Mouse (Mus musculus): Measurements from ENCODE around the gene Ppp1r3e.

Ppp1r3e gene

DNA sequence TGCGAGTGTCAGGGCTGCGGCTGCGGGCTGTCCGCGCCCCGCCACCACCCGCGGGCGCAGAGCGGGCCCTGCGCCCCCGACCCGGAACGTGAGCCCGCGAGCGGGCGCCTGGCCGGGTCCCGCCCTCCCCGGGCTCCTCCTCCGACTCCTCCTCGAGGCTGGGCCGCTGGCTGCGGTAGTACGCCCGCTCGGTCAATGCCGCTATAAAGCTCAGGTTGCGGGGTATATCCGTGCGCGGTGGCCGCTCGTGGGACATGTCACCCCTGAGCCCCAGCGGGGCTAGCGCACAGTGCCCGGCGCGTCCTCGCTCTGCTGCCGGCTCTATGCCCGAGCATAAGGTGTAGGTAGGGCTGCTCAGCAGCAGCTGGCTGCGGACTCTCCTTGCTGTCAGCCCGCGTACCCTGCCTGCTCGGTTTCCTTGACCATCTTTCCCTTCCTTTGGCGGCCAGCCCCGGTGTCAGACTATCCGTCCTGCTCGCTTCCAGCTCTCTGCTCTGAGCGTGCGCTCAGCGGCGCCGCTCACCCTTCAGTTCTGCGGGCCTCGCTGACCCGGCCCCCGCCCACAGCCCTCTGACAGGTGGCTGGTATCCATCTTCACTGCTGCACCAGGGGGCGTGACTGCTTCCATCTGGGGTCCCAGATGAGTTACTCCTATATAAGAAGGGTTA is at the start of gene Ppp1r3e:
Gene Ppp1r3e (minus strand): TSS at position 503 of the 668 bp plus-strand sequence.
- DNase-seq (ENCODE audit: low read depth, low spot score) = peak; percentile 26

DNA sequence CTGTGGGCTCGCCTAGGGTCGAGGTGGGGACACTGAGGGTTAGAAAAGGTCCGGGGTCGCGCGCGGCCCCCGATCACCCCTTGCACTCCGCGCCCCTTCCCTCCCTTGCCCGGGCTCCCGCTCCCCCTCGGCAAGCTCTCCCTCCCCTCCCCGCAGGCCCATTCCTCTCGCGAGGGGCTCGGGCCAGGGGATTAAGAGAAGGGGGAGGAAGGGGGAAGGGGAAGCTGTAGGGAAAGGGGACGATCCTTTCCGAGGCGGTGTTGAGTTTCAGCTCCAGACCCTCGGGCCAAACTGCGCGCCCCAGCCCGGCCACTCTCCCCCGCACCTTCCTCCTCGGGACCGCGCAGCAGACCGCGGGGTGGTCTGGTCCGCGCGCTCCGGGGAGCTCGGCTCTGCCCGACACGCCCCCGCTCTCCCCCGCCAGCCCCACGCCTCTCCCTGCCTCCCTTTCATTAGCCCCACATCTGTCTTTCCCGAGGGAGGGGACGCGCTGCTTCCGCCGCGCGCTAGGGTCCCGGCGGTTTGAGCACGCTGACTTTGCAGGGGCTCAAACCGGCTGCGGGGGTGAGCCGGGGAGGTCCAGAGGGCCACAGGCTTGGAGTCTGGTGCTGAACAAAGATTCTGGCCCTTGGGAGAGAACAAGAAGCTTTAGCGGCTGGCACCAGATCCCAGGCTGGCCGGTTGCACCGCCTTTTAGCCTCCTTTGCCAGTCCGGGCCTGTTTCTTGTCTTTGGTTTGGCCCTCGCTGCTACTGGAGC is 49.2 kb upstream of the Ppp1r3e start:
- no peak for DNase-seq (ENCODE audit: low read depth, low spot score)

DNA sequence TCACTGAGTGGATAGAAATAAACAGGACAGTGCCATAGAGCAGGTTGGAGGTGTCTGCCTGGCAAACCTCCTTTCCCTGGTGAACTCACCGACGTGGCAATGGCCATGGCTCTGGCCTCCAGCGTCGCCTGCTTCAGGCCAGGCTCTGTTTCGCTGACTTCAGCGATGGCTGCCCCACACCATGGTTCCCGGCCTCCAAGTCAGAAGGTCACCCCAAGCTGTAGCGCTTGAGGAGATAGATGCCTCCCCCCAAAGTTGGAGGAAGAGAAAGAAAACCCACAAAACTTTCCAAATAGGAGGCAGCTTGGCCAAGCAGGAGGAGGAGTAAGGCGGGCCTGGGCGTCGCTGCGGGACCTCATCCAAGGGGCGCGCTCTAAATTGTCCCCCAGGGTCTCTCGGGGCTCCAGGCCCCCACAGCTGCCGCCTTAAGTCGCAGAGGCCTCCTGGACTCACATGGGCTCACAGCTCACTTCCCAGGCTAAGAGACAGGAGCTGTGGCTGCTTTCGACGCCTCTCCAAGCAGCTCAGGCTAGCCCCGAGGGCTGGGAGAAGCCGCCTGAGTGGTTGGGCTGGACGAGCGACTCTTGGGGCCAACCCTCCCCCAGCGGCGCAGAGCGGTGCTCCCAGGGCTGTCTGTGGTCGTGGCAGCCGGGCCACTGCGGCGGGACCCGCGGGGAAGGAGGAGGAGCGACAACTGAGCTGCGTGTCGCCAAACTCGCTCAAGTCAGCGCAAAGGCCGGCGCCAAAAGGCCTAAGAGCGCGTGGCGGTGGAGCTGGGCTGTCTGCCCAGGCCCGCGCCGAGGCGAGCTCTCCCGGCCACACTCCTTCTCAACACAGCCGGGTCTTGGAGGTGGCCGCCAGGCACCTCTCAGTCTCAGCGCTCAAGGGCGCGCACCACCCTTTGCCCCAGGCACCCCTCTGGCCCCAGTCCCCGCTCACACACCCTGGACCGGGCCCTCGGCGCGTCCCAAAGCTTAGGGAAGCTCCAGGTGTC is 48.3 kb upstream of the Ppp1r3e start, which contains the start of gene Efs:
Gene Efs (minus strand): TSS at position 778 of the 994 bp plus-strand sequence.
- no peak for DNase-seq (ENCODE audit: low read depth, low spot score)

DNA sequence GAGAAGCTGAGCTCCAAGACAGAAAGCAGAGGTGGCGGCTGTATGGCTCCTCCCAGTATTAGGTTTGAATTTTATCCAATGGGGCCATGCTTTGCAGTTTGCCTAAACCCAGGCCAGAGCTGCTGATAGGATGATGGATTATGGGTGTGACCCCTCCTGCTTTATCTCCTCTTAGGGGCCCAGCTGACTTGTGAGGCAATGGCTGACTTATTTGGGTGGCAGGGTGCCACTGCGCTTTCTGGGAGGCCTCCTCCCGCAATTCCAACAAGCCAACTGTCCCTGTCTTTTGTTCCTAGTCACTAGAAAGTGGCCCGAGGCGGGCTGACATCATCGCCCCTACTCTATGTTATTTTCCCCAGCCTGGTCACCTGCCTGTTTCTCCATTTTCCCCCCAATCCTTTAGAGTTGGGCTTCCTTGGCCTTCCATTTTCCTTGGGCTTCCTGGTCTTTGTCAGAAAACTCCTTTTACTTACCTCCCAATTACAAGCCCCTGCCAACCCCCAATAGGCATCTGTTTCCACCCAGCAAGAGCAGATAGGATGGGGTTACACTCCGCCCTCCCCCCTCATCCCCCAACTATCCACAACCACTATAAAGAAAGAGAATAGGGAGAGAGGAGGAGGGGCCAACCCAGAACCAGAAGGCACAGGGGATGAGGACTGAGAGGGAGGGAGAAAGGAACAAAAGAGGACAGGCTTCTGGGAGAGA is 47.4 kb upstream of the Ppp1r3e start:
- DNase-seq (ENCODE audit: low read depth, low spot score) = no peak

DNA sequence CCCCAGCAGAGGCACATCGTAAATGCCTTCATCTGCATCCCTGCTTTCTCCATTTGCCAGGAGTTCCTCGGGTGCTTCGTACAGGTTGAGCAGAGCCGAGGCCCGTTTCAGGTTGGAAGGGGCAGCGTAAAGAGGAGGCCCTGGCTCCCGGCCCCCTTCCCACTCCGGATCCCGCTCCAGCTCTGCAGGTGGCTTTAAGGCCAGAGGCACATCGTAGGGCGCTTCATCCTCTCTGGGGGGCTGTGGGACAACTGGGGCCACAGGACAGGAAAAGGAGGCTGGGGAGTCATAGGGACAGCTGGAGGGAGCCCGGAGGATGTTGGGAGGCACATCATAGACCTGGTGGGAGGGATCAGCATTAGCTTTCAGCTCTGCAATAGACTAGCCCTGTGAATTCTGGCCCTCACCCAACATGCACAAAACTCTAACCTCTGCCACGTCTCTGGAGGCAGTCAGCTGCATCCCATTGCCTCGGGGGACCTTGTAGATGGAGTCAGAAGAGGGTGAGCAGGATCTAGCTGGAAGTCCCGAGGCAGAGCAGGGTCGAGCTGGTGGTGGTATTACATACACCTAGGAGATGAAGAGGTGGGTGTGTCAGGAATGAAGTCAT is 42.8 kb upstream of the Ppp1r3e start:
- no peak for DNase-seq (ENCODE audit: low read depth, low spot score)

DNA sequence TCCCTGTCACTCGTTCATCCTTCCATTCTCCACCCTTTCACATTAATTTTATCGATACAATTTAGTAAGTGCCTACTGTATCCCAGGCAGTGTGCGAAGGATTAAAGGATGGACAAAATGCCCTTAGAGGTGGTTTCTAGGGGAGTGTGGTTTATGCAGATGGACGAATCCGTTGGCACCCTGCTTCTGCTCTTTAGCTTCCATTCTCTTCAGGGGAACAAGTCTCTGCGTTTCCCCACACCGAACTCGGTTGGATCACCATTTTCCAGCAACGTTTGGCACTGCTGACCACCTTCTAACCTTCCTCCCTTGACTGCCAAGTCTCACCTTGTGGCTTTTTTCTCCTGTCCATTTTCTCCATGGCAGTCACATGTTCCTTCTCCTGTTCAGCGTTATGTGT is 36.0 kb upstream of the Ppp1r3e start:
- no peak for DNase-seq (ENCODE audit: low read depth, low spot score)

DNA sequence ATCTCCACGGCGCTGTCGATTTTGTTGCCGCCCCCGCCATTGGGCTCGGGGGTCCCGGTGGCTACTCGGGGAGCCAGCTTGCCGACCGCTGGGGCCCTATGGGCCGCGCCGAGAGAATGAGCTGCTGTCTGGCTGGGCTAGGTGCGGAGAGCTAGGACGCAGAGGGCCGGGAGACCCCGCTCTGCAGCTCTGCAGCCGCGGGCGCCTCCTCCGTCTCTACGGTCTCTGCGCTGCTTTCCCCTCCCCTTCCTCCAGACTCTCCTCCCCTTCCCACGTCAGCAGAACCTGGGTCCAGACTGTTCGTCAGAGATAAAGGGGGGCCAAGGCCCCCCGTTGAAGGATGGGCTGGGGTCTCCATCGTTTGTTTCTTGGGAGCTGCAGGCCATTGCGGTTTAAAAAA is 35.5 kb upstream of the Ppp1r3e start, which contains the start of gene Slc22a17:
Gene Slc22a17 (minus strand): TSS at position 247 of the 400 bp plus-strand sequence.
- no peak for DNase-seq (ENCODE audit: low read depth, low spot score)

DNA sequence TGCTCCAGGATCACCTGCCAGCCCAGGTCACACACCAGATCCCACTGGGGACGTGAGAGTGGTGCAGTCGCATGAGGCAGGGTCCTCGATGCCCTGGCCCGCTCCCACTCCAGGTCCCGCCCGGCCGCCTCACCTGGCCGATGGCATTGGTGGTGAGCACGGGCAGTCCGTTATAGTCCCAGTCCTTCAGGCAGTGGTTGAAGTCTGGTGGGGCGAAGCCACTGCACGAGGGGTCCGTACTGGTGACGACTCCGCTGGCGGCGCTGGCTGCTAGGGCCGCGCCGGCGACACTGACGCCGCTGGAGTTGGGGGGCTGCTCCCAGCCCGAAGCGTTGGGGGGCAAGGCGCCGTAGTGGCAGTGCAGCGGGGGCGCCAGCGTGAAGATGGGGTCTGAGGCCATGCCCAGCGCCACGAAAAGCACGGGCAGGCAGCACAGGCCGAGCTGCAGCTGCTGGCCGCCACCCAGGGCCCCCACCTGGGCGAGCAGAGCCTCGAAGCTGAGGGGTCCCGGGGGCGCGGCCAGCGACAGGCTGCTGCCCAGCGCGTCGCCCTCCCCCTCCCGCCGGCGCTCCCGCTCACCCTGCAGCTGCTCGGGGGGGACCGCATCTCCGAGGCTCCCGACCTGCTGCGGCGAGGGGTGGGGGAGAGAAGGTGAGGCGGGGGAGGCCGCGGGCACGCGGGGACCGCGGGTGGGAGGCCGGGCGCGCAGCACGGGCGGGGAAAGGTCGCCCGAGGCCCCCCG is 34.9 kb upstream of the Ppp1r3e start:
- DNase-seq (ENCODE audit: low read depth, low spot score) = no peak

DNA sequence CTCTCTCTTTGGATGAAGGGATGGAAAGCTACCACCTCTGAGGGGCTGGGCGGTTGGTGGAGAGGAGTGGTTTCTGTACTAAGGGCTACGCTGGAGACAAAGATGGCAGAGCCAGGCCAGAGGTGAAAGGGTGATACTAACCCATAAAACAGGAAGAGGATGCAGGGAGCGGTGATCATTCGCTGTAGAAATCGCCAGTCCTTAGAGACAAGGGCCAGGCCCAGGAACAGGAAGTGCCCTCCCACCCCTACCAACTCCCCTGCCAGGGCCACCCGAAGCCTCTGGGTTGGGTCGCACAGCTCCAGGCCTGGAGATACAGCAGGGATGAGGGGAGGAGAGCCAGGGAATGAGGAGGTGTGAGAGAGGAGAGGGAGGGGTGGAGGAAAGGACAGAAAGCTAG is 31.3 kb upstream of the Ppp1r3e start:
- DNase-seq (ENCODE audit: low read depth, low spot score) = no peak

DNA sequence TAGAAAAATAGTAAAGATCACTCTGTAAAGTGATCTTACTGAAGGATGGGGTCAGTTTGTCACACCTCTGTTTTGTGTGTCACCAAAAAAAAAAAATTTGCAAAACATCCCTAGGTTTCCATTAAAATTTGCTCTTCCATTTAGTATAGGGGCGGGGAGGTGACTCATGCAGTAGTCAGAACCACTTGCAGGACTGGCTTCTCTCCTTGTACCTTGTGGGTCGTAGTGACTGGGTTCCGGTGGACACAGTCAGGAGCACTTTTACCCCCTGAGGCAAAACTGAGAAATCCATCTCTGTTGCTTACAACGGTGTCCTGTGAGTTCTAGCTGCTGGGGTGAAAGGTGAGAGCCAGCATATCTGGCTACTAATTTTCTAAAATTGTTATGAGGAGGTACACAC is 26.3 kb upstream of the Ppp1r3e start:
- peak; percentile 72 for DNase-seq (ENCODE audit: low read depth, low spot score)

DNA sequence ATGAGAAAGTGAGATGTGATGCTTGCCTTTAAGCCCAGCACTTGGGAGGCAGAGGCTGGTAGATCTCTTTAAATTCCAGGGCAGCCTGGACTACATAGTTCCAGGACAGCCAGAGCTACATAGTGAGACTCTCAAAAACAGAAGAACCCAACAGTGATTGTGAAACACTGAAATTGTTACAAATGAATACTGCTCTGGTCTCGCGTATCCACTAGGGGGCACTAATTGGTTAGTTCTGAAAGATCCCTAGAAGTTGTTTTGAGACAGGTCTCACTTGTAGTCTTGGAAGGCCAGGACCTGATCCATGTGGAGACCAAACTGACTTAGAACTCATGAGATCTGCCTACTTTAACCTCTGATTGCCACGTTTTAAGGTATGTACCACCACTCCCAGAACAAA is 23.0 kb upstream of the Ppp1r3e start:
- peak; percentile 79 for DNase-seq (ENCODE audit: low read depth, low spot score)

DNA sequence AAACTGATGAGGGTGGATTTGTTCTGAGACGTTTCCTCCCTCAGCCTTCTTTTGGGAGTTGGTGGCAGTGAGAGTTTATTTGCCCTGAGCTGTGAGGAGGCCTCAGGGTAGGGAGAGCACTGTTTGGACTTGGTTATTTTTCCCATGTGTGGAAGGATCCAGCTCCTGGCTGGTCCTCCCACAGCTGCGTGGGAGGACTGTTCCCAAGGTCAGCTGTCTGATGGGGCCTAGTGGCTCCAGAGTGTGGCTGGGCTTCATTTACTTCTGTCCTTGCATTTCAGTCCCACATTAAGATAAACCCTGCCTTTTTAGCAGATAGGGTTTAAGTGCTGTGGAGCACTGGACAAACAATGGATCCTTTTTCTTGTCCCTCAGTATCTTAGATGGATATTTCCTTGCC is 20.1 kb upstream of the Ppp1r3e start:
- no peak for DNase-seq (ENCODE audit: low read depth, low spot score)

DNA sequence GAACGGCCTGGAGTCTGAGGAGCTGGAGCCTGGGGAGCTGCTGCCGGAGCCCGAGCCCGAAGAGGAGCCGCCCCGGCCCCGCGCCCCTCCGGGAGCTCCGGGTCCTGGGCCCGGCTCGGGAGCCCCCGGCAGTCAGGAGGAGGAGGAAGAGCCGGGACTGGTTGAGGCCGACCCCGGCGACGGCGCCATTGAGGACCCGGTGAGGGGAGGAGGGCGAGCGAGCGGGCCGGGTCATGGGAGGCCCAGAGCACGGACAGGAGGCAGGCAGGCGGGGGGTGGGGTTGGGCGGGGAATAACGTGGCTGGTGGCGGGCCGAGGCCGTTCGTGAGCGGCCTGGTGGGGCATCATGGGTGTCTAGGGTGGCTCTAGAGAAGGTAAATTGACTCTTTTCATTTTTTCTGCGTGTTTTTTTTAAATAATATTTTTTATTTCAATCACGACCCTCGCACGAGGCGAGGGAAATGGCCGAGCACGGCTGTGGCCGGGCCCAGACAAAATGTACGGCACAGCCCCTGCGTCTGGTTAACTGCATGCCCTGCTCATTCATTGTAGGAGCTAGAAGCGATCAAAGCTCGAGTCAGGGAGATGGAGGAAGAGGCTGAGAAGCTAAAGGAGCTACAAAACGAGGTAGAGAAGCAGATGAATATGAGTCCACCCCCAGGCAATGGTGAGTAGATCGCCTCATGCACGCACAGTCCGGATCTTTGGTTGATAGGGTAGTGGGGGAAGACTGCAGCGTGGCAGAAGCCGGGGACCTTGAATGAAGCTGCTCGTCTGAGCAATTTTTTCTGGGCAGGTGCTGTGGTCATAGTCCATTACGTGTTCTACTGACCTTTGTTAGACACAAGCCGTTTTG is 17.2 kb upstream of the Ppp1r3e start:
- DNase-seq (ENCODE audit: low read depth, low spot score) = peak; percentile 41

DNA sequence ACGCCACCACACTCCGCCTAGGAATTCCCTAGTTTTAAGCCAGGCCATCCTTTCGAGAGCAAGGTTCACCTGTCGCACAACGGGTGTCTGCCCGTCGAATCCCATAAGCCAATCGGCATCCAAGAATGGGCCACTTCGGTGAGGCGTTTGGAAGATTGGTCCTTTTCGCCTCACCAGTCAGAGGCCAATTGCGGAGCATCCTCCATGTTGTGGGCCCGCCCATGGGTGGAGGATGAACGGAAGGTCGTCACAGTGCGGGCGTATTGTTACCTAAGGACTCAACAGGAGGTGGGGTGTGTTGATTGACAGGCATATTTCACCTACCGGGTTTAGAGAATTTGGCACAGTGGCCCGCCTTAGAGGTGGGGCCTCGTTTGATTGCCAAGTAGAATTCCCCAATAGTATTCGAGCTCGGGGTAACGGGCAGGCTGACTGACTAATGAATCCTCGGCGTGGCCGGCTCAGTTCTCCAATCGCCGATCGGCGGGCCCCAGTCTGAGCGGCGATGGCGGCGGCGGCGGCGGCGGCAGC is 16.4 kb upstream of the Ppp1r3e start:
- DNase-seq (ENCODE audit: low read depth, low spot score) = peak; percentile 98

DNA sequence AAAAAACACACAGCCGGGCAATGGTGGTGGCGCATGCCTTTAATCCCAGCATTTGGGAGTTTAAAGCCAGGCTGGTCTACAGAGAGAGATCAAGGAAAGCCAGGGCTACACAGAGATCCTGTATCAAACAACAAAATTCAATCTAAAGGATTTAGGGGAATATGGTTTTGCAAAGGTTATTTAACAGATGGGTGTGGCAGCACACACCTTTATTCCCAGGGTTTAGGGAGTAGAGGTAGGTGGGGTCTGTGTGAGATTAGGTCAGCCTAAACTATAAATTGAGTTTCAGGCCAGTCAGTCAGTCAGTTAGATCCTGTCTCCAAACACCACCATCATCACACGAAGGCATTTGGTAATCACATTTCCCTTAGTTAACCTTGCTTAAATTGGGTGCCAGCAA is 14.8 kb upstream of the Ppp1r3e start, which contains the start of gene Pabpn1:
Gene Pabpn1 (plus strand): TSS at position 301 of the 400 bp plus-strand sequence.
- DNase-seq (ENCODE audit: low read depth, low spot score) = no peak

DNA sequence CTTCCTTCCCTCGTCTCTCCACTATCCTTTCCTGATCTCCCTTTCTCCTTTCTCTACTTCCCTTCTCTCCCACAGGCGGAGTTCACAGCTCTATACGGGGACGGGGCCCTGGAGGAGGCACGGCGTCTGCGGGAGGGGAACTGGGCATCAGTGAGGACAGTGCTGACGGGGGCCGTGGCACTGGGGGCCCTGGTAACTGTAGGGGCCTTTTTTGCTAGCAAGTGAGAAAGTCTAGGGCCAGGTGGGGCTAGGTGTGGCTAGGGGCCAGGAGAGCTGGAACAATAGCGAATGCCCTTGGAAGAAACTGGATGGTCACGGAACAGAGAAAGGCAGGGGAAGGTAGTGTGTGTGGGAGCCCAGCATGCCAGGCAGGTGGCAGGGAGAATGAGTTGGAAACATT is 8.0 kb upstream of the Ppp1r3e start:
- DNase-seq (ENCODE audit: low read depth, low spot score) = no peak

DNA sequence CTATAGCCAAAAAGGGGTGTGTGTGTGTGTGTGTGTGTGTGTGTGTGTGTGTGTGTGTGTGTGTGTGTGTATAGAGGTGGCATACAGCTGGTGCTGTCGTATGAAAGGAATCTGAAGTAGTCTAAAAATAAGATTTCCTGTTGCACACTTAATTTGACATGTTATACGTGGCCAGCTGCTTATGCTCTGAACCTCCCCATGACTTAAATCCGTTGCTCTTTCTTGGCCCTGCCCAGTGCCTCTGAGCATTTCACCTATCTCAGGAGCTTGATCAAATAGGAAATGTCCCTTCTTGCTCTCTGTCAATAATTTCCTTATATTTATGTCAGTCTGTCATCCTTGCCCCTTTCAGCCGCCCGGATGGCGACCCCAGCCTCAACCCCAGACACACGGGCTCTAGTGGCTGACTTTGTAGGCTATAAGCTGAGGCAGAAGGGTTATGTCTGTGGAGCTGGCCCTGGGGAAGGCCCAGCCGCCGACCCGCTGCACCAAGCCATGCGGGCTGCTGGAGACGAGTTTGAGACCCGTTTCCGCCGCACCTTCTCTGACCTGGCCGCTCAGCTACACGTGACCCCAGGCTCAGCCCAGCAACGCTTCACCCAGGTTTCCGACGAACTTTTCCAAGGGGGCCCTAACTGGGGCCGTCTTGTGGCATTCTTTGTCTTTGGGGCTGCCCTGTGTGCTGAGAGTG is 6.8 kb upstream of the Ppp1r3e start:
- DNase-seq (ENCODE audit: low read depth, low spot score) = no peak
